Mouse (Mus musculus) gonadal fat pad, adult 2 months (tissue): ENCODE data around the gene Calcrl. TPM values are rescaled to one million over a fixed set of nuclear protein-coding genes. Genes with fewer than 3 reads are reported as not detected.

Experiments
- DNase-seq: peaks from one replicate; pipeline ENCODE4 v3.0.0-alpha.2; 2012; ENCODE audit warnings: low read depth
- polyA plus RNA-seq: library from polyadenylated mRNA; depleted of rRNA; stranded (reverse); fragments of >200 nt; gene quantifications from 2 replicates; pipeline ENCODE4 v1.2.3, GENCODE M21; 2012; rRNA removed

The Calcrl gene
- polyA plus RNA-seq, 1 experiment = 6.5 TPM

- no peak for DNase-seq
These were observed 88.9 kb downstream of the Calcrl start for GRCm38 (mm10) chr2:84336331-84336730.

GRCm38 (mm10) chr2:84316185-84316805, 108.9 kb downstream of the Calcrl start:
- no peak for DNase-seq

GRCm38 (mm10) chr2:84296517-84296916, 128.7 kb downstream of the Calcrl start:
- DNase-seq = no peak

GRCm38 (mm10) chr2:84295068-84295467, 130.1 kb downstream of the Calcrl start:
- DNase-seq = no peak

- no peak for DNase-seq
These were observed 130.6 kb downstream of the Calcrl start for GRCm38 (mm10) chr2:84294611-84295010.

GRCm38 (mm10) chr2:84292351-84293000, 132.7 kb downstream of the Calcrl start:
- no peak for DNase-seq

- peak; percentile 96 for DNase-seq
These were observed 136.2 kb downstream of the Calcrl start for GRCm38 (mm10) chr2:84288940-84289557.

Other genes starting within 250 kb of the Calcrl start
- 6.9 and 8.0 TPM in 2 replicates for gene Tfpi, start 51.4 kb upstream of the Calcrl start, polyA plus RNA-seq
- gene Ctnnd1, start 225.4 kb upstream of the Calcrl start, polyA plus RNA-seq = 64.2 and 70.1 TPM in 2 replicates
- gene Btbd18, start 233.7 kb upstream of the Calcrl start, polyA plus RNA-seq = not detected in 2 replicates
- gene Selenoh, start 245.4 kb upstream of the Calcrl start, polyA plus RNA-seq = 40.7 and 40.9 TPM in 2 replicates